Mouse (Mus musculus): ENCODE data around the gene Gm21698. TPM values are rescaled to one million over a fixed set of nuclear protein-coding genes. Genes with fewer than 3 reads are reported as not detected.
"Not testable (repeated sequence)": the region's sequence is repeated elsewhere in the genome, so short reads cannot be mapped to it uniquely, and the experiment has no call there.

Gene Gm21698
- not detected in 2 replicates for polyA plus RNA-seq (2015; fragmentation: Nextera tagmentation; extraction: Ambion mirVana)

DNA sequence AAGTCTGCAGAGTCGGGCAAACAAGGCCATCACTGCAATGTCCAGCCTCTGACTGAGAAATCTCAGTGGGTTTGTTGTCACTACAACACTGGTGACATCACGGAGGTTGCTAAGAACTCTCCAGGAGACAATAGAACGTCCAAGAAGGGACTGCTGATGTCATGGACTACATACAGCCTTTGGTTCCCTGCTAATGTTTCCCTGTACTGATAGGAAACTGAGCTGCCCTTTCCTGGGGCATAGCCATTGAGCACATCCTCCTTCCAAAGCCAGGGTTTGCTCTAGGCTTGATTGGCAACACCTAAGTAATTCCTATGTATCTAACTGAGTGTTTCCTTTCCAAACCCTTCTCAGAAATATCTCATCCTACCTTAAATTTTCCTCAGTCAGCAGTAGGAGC is at the start of gene Gm21698:
Gene Gm21698, minus strand, starts transcription at position 101 of the 400 bp plus-strand sequence.
- not testable (repeated sequence) for H3K9me3 ChIP-seq (ENCODE audit: control insufficient read depth); H3K4me1 ChIP-seq (replicated peaks; ENCODE audit: control insufficient read depth, insufficient read depth, low read length); H3K27ac ChIP-seq (ENCODE audit: low read depth, low read length); H3K27me3 ChIP-seq (replicated peaks; ENCODE audit: control insufficient read depth, insufficient read depth, low read length); H3K9ac ChIP-seq (ENCODE audit: low read depth, low read length); H3K4me3 ChIP-seq (ENCODE audit: low read depth, low read length); H3K36me3 ChIP-seq (ENCODE audit: control insufficient read depth, insufficient read depth); ATAC-seq; H3K4me2 ChIP-seq (replicated peaks; ENCODE audit: low read depth)
- no CpG with 5 or more reads among the region's 3 CpGs for WGBS

DNA sequence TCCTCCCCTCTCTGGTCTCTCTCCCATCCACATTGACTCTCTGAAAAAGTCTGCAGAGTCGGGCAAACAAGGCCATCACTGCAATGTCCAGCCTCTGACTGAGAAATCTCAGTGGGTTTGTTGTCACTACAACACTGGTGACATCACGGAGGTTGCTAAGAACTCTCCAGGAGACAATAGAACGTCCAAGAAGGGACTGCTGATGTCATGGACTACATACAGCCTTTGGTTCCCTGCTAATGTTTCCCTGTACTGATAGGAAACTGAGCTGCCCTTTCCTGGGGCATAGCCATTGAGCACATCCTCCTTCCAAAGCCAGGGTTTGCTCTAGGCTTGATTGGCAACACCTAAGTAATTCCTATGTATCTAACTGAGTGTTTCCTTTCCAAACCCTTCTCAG is 34.4 kb upstream of the Gm21698 start, which contains the start of gene Gm5862:
Gene Gm5862, minus strand, starts transcription at position 101 of the 400 bp plus-strand sequence.
- H3K9me3 ChIP-seq (ENCODE audit: control insufficient read depth); H3K9ac ChIP-seq (ENCODE audit: low read depth, low read length); H3K36me3 ChIP-seq (ENCODE audit: control insufficient read depth, insufficient read depth); ATAC-seq; H3K27ac ChIP-seq (ENCODE audit: low read depth, low read length); H3K4me2 ChIP-seq (replicated peaks; ENCODE audit: low read depth); H3K4me3 ChIP-seq (ENCODE audit: low read depth, low read length); H3K4me1 ChIP-seq (replicated peaks; ENCODE audit: control insufficient read depth, insufficient read depth, low read length); H3K27me3 ChIP-seq (replicated peaks; ENCODE audit: control insufficient read depth, insufficient read depth, low read length): not testable (repeated sequence)
- WGBS = no CpG with 5 or more reads among the region's 3 CpGs

DNA sequence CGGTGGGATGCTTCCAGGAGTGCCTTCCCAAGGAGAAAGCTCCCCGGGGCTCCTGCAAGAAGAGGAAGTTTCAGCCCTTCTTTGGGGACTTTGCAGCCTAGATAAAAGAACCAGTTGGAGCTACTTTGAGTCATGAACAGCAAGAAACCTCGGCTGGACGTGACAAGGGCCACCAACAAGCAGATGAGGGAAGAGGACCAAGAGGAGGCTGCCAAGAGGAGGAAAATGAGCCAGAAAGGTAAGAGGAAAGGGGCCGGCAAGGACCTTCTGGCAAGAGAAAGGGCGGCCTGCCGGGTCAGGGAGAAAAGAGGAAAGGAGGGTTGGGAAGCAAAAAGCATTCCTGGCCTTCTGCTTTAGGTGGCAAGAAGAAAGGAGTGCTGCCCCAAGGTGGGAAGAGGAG is 19.2 kb upstream of the Gm21698 start:
- ATAC-seq; H3K27ac ChIP-seq (ENCODE audit: low read depth, low read length); H3K27me3 ChIP-seq (replicated peaks; ENCODE audit: control insufficient read depth, insufficient read depth, low read length); H3K36me3 ChIP-seq (ENCODE audit: control insufficient read depth, insufficient read depth); H3K4me3 ChIP-seq (ENCODE audit: low read depth, low read length); H3K4me2 ChIP-seq (replicated peaks; ENCODE audit: low read depth); H3K4me1 ChIP-seq (replicated peaks; ENCODE audit: control insufficient read depth, insufficient read depth, low read length); H3K9me3 ChIP-seq (ENCODE audit: control insufficient read depth); H3K9ac ChIP-seq (ENCODE audit: low read depth, low read length): not testable (repeated sequence)
- 62% methylated on average over 5 of the region's 7 CpGs for WGBS

DNA sequence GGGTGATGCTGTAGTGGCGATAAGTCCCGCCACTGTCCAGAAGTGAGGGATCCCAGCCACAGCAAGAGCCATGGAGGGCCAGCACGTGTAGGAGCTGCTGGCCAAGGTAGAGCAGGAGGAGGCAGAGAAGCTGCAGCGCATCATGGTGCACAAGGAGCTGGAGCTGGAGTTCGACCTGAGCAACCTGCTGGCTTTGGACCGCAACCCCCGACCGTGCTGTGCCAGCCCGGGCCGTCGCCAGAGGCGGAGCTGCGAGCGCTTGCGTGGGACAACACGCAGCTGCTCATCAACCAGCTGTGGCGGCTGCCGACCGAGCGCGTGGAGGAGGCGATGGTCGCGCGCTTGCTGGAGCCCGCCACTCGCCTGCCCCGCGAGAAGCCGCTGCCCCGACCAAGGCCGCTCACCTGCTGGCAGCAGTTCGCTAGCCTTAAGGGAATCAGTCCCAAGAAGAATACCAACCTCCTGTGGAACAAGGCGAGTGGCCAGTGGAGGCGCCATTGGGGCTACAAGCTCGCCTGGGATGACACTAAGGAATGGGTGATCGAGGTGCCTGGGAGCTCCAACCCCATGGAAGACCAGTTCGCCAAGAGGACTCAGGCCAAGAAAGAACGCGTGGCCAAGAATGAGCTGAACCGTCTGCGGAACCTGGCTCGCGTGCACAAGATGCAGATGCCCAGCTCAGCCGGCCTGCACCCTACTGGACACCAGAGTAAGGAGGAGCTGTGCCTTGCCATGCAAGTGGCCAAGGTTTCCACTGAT is 18.7 kb upstream of the Gm21698 start:
- Histone ChIP-seq H3K4me3 (ENCODE audit: low read depth, low read length) (0 out of 2 replicates have a peak overlapping the region, but pooled peaks have one; percentile 2), H3K4me2 (replicated peaks; ENCODE audit: low read depth) (peak overlapping the region; percentile 45)
- H3K9me3 ChIP-seq (ENCODE audit: control insufficient read depth); H3K27me3 ChIP-seq (replicated peaks; ENCODE audit: control insufficient read depth, insufficient read depth, low read length); H3K4me1 ChIP-seq (replicated peaks; ENCODE audit: control insufficient read depth, insufficient read depth, low read length); H3K27ac ChIP-seq (ENCODE audit: low read depth, low read length); H3K36me3 ChIP-seq (ENCODE audit: control insufficient read depth, insufficient read depth); H3K9ac ChIP-seq (ENCODE audit: low read depth, low read length): not testable (repeated sequence)
- ATAC-seq = peak; percentile 47
- WGBS = 16% methylated on average over 43 of the region's 45 CpGs

DNA sequence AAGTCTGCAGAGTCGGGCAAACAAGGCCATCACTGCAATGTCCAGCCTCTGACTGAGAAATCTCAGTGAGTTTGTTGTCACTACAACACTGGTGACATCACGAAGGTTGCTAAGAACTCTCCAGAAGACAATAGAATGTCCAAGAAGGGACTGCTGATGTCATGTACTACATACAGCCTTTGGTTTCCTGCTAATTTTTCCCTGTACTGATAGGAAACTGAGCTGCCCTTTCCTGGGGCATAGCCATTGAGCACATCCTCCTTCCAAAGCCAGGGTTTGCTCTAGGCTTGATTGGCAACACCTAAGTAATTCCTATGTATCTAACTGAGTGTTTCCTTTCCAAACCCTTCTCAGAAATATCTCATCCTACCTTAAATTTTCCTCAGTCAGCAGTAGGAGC is 16.2 kb upstream of the Gm21698 start, which contains the start of gene Gm1979:
Gene Gm1979, minus strand, starts transcription at position 101 of the 400 bp plus-strand sequence.
- H3K27ac ChIP-seq (ENCODE audit: low read depth, low read length) = not testable (repeated sequence)
- 100% methylated on average over 1 of the region's 2 CpGs for WGBS

DNA sequence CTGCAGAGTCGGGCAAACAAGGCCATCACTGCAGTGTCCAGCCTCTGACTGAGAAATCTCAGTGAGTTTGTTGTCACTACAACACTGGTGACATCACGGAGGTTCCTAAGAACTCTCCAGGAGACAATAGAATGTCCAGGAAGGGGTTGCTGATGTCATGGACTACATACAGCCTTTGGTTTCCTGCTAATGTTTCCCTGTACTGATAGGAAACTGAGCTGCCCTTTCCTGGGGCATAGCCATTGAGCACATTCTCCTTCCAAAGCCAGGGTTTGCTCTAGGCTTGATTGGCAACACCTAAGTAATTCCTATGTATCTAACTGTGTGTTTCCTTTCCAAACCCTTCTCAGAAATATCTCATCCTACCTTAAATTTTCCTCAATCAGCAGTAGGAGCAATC is 15.9 kb downstream of the Gm21698 start, which contains the start of gene Gm21680:
Gene Gm21680, minus strand, starts transcription at position 101 of the 400 bp plus-strand sequence.
- not testable (repeated sequence) for H3K27me3 ChIP-seq (replicated peaks; ENCODE audit: control insufficient read depth, insufficient read depth, low read length); ATAC-seq; H3K4me3 ChIP-seq (ENCODE audit: low read depth, low read length); H3K9ac ChIP-seq (ENCODE audit: low read depth, low read length); H3K27ac ChIP-seq (ENCODE audit: low read depth, low read length); H3K4me1 ChIP-seq (replicated peaks; ENCODE audit: control insufficient read depth, insufficient read depth, low read length); H3K9me3 ChIP-seq (ENCODE audit: control insufficient read depth); H3K36me3 ChIP-seq (ENCODE audit: control insufficient read depth, insufficient read depth); H3K4me2 ChIP-seq (replicated peaks; ENCODE audit: low read depth)
- no CpG with 5 or more reads among the region's 2 CpGs for WGBS

More for the DNA sequence above, 16.2 kb upstream of the Gm21698 start, which contains the start of gene Gm1979:
- H3K4me1 ChIP-seq (replicated peaks; ENCODE audit: control insufficient read depth, insufficient read depth, low read length); H3K36me3 ChIP-seq (ENCODE audit: control insufficient read depth, insufficient read depth); H3K27me3 ChIP-seq (replicated peaks; ENCODE audit: control insufficient read depth, insufficient read depth, low read length); H3K9ac ChIP-seq (ENCODE audit: low read depth, low read length); ATAC-seq; H3K4me2 ChIP-seq (replicated peaks; ENCODE audit: low read depth); H3K9me3 ChIP-seq (ENCODE audit: control insufficient read depth); H3K4me3 ChIP-seq (ENCODE audit: low read depth, low read length): not testable (repeated sequence)

DNA sequence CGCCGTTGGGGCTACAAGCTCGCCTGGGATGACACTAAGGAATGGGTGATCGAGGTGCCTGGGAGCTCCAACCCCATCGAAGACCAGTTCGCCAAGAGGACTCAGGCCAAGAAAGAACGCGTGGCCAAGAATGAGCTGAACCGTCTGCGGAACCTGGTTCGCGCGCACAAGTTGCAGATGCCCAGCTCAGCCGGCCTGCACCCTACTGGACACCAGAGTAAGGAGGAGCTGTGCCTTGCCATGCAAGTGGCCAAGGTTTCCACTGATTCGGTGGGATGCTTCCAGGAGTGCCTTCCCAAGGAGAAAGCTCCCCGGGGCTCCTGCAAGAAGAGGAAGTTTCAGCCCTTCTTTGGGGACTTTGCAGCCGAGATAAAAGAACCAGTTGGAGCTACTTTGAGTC is 31.4 kb downstream of the Gm21698 start:
- H3K4me1 ChIP-seq (replicated peaks; ENCODE audit: control insufficient read depth, insufficient read depth, low read length); H3K27ac ChIP-seq (ENCODE audit: low read depth, low read length); H3K4me2 ChIP-seq (replicated peaks; ENCODE audit: low read depth); H3K27me3 ChIP-seq (replicated peaks; ENCODE audit: control insufficient read depth, insufficient read depth, low read length); H3K9me3 ChIP-seq (ENCODE audit: control insufficient read depth); H3K36me3 ChIP-seq (ENCODE audit: control insufficient read depth, insufficient read depth); H3K9ac ChIP-seq (ENCODE audit: low read depth, low read length); ATAC-seq; H3K4me3 ChIP-seq (ENCODE audit: low read depth, low read length): not testable (repeated sequence)
- 50% methylated on average over 16 of the region's 17 CpGs for WGBS

DNA sequence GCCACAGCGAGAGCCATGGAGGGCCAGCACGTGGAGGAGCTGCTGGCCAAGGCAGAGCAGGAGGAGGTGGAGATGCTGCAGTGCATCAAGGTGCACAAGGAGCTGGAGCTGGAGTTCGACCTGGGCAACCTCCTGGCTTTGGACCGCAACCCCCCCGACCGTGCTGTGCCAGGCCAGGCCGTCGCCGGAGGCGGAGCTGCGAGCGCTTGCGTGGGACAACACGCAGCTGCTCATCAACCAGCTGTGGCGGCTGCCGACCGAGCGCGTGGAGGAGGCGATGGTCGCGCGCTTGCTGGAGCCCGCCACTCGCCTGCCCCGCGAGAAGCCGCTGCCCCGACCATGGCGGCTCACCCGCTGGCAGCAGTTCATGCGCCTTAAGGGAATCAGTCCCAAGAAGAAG is 31.8 kb downstream of the Gm21698 start:
- not testable (repeated sequence) for H3K27me3 ChIP-seq (replicated peaks; ENCODE audit: control insufficient read depth, insufficient read depth, low read length); H3K4me1 ChIP-seq (replicated peaks; ENCODE audit: control insufficient read depth, insufficient read depth, low read length); H3K4me2 ChIP-seq (replicated peaks; ENCODE audit: low read depth); H3K4me3 ChIP-seq (ENCODE audit: low read depth, low read length); ATAC-seq; H3K27ac ChIP-seq (ENCODE audit: low read depth, low read length); H3K9me3 ChIP-seq (ENCODE audit: control insufficient read depth); H3K36me3 ChIP-seq (ENCODE audit: control insufficient read depth, insufficient read depth); H3K9ac ChIP-seq (ENCODE audit: low read depth, low read length)
- 30% methylated on average over 26 of the region's 32 CpGs for WGBS

DNA sequence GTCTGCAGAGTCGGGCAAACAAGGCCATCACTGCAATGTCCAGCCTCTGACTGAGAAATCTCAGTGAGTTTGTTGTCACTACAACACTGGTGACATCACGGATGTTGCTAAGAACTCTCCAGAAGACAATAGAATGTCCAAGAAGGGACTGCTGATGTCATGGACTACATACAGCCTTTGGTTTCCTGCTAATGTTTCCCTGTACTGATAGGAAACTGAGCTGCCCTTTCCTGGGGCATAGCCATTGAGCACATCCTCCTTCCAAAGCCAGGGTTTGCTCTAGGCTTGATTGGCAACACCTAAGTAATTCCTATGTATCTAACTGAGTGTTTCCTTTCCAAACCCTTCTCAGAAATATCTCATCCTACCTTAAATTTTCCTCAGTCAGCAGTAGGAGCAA is 34.1 kb downstream of the Gm21698 start, which contains the start of gene Gm21671:
Gene Gm21671, minus strand, starts transcription at position 101 of the 400 bp plus-strand sequence.
- WGBS = 74% methylated on average over 2 of the region's 2 CpGs
- not testable (repeated sequence) for H3K9ac ChIP-seq (ENCODE audit: low read depth, low read length); H3K27me3 ChIP-seq (replicated peaks; ENCODE audit: control insufficient read depth, insufficient read depth, low read length); H3K36me3 ChIP-seq (ENCODE audit: control insufficient read depth, insufficient read depth); H3K27ac ChIP-seq (ENCODE audit: low read depth, low read length); H3K4me1 ChIP-seq (replicated peaks; ENCODE audit: control insufficient read depth, insufficient read depth, low read length); H3K4me3 ChIP-seq (ENCODE audit: low read depth, low read length); ATAC-seq; H3K4me2 ChIP-seq (replicated peaks; ENCODE audit: low read depth); H3K9me3 ChIP-seq (ENCODE audit: control insufficient read depth)
